Comparison of ENCODE assay signal across 8 mouse cellular contexts in the genomic region with DNA sequence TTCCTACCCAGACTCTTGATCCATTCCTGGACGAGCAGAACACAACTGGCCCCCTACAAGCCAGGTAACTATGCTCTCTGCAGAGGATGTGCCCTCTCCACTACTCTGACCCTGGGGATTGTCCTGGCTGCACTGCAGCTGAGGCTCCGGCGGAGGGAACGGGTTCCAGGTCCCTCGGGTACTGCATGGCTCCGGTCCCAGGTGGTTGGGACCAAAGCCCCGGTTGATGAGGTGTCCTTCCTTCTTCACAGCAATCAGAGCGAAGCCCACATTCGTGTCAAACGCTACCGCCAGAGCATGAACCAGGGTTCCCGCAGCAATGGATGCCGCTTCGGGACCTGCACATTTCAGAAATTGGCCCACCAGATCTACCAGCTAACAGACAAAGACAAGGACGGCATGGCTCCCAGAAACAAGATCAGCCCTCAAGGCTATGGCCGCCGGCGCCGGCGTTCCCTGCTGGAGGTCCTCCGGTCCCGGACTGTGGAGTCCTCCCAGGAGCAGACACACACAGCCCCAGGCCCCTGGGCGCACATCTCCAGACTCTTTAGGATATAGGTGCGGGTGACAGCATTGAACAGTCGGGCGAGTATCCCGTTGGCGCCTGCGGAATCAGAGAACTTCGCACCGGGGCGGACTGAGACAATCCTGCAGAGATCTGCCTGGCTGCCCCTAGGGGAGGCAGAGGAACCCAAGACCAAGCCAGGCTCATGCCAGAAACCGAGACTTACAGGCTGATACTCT. TPM values are rescaled to one million over a fixed set of nuclear protein-coding genes. Genes with fewer than 3 reads are reported as not detected.
DNase-seq lines count a peak whose midpoint lies in the region; ATAC-seq and TF ChIP-seq lines count a peak whose summit lies in the region.

No protein-coding gene starts in this region.

- H3K36me3 ChIP-seq in liver, adult 2 months (ENCODE audit: control insufficient read depth, insufficient read depth, low read length): no peaks in the 10 kb centered on the region
- no peaks in the 10 kb centered on the region for H3K36me3 ChIP-seq in forebrain, embryonic 13.5 days (ENCODE audit: poor library complexity, severe bottlenecking)
- H3K36me3 ChIP-seq in hindbrain, postnatal 0 days (ENCODE audit: insufficient read depth, low read length): no peaks in the 10 kb centered on the region
- H3K36me3 ChIP-seq in liver, embryonic 15.5 days (replicated peaks): no peaks in the 10 kb centered on the region
- H3K36me3 ChIP-seq in stomach, embryonic 15.5 days: no peaks in the 10 kb centered on the region

- peak; percentile 38; the same call in 1 of the 2 replicates for TF ChIP-seq CTCF in liver, adult 2 months (IDR thresholded peaks at IDR 0.05; ENCODE audit: low read depth, low read length)
- peak; percentile 52 for TF ChIP-seq CTCF in hindbrain, postnatal 0 days (IDR thresholded peaks at IDR 0.05; ENCODE audit: low read depth)

- peak overlapping the region; percentile 44 for H3K4me3 ChIP-seq in liver, adult 2 months (ENCODE audit: insufficient read depth, low read depth, low read length)
- H3K4me3 ChIP-seq in forebrain, embryonic 13.5 days: peak overlapping the region; percentile 42
- H3K4me3 ChIP-seq in hindbrain, postnatal 0 days (ENCODE audit: low read length): peak overlapping the region; percentile 35
- H3K4me3 ChIP-seq in liver, embryonic 15.5 days (replicated peaks): peak overlapping the region; percentile 43
- H3K4me3 ChIP-seq in stomach, embryonic 15.5 days (replicated peaks): peak overlapping the region; percentile 49

- H3K9me3 ChIP-seq in forebrain, embryonic 13.5 days (replicated peaks): no peaks in the 10 kb centered on the region
- H3K9me3 ChIP-seq in hindbrain, postnatal 0 days (ENCODE audit: low read length): no peaks in the 10 kb centered on the region
- no peaks in the 10 kb centered on the region for H3K9me3 ChIP-seq in liver, embryonic 15.5 days (replicated peaks)
- no peaks in the 10 kb centered on the region for H3K9me3 ChIP-seq in stomach, embryonic 15.5 days

- TF ChIP-seq POLR2A in liver, adult 2 months (IDR thresholded peaks at IDR 0.05; ENCODE audit: extremely low read depth, insufficient read depth, low read length): no peak

- ATAC-seq in forebrain, embryonic 13.5 days: no peak
- no peak for ATAC-seq in hindbrain, postnatal 0 days
- no peak for ATAC-seq in liver, embryonic 15.5 days (ENCODE audit: insufficient read depth)
- ATAC-seq in stomach, embryonic 15.5 days (ENCODE audit: insufficient read depth, low FRiP score, low read depth): no peak

- H3K27me3 ChIP-seq in liver, adult 2 months (ENCODE audit: control insufficient read depth, insufficient read depth, low read length): no peaks in the 10 kb centered on the region
- peaks cover 86% of the 10 kb centered on the region for H3K27me3 ChIP-seq in forebrain, embryonic 13.5 days
- H3K27me3 ChIP-seq in hindbrain, postnatal 0 days (ENCODE audit: insufficient read depth, low read length): peaks cover 34% of the 10 kb centered on the region
- peaks cover 90% of the 10 kb centered on the region for H3K27me3 ChIP-seq in liver, embryonic 15.5 days
- peaks cover 40% of the 10 kb centered on the region for H3K27me3 ChIP-seq in stomach, embryonic 15.5 days (replicated peaks)

- DNase-seq in liver, adult 2 months (ENCODE audit: extremely low read depth, low read depth, low spot score): no peak
- DNase-seq in liver: no peak
- DNase-seq in adrenal gland, postnatal 10 days: peak; percentile 62
- peak; percentile 51 for DNase-seq in hindbrain, postnatal 0 days (ENCODE audit: low spot score)
- no peak for DNase-seq in right cerebral cortex, postnatal 25 days

- H3K4me1 ChIP-seq in liver, adult 2 months (ENCODE audit: control insufficient read depth, insufficient read depth, low read length): peaks cover 19% of the 10 kb centered on the region
- H3K4me1 ChIP-seq in forebrain, embryonic 13.5 days: peaks cover 48% of the 10 kb centered on the region
- peaks cover 18% of the 10 kb centered on the region for H3K4me1 ChIP-seq in hindbrain, postnatal 0 days (ENCODE audit: insufficient read depth, low read length)
- H3K4me1 ChIP-seq in liver, embryonic 15.5 days (replicated peaks): peaks cover 16% of the 10 kb centered on the region
- peaks cover 29% of the 10 kb centered on the region for H3K4me1 ChIP-seq in stomach, embryonic 15.5 days

- no peaks in the 10 kb centered on the region for H3K79me2 ChIP-seq in liver, adult 2 months (ENCODE audit: control insufficient read depth, insufficient read depth, low read length)

- H3K9ac ChIP-seq in liver, adult 2 months (ENCODE audit: low read depth, low read length): peak overlapping the region; percentile 21
- H3K9ac ChIP-seq in forebrain, embryonic 13.5 days: peak overlapping the region; percentile 62
- H3K9ac ChIP-seq in hindbrain, postnatal 0 days (replicated peaks; ENCODE audit: low read length): peak overlapping the region; percentile 38
- H3K9ac ChIP-seq in liver, embryonic 15.5 days: no peak overlapping the region; the same call in 1 of the 2 replicates
- H3K9ac ChIP-seq in stomach, embryonic 15.5 days: 0 out of 2 replicates have a peak overlapping the region, but pooled peaks have one; percentile 16

- H3K4me2 ChIP-seq in forebrain, embryonic 13.5 days: peak overlapping the region; percentile 78
- H3K4me2 ChIP-seq in hindbrain, postnatal 0 days (ENCODE audit: low read depth, low read length): peak overlapping the region; percentile 75
- H3K4me2 ChIP-seq in liver, embryonic 15.5 days: peak overlapping the region; percentile 64
- H3K4me2 ChIP-seq in stomach, embryonic 15.5 days: peak overlapping the region; percentile 92

- under 1% methylated on average over 33 of the region's 33 CpGs for WGBS in liver, adult 2 months
- WGBS in forebrain, embryonic 13.5 days: under 1% methylated on average over 33 of the region's 33 CpGs
- under 1% methylated on average over 33 of the region's 33 CpGs for WGBS in hindbrain, postnatal 0 days
- WGBS in liver, embryonic 15.5 days (ENCODE audit: insufficient replicate concordance): under 1% methylated on average over 33 of the region's 33 CpGs
- 2% methylated on average over 33 of the region's 33 CpGs for WGBS in stomach, embryonic 15.5 days

- H3K27ac ChIP-seq in liver, adult 2 months (replicated peaks; ENCODE audit: insufficient read depth, low read depth, low read length): no peak overlapping the region
- H3K27ac ChIP-seq in forebrain, embryonic 13.5 days: no peak overlapping the region
- H3K27ac ChIP-seq in hindbrain, postnatal 0 days: no peak overlapping the region
- H3K27ac ChIP-seq in liver, embryonic 15.5 days (replicated peaks): no peak overlapping the region
- no peak overlapping the region for H3K27ac ChIP-seq in stomach, embryonic 15.5 days

RNA-seq across cellular contexts. Expression of a gene that starts 1.3 kb away (rescaled TPM):
- total RNA-seq in liver, adult 2 months (2014; rRNA removed): 1.3 and 3.0 TPM in 2 replicates
- polyA plus RNA-seq in liver, adult 2 months (2012; rRNA removed): 1.5 and 2.5 TPM in 2 replicates
- total RNA-seq in adrenal gland, postnatal 10 days (2021): 10 to 100 TPM; 18.0 to 18.4 TPM
- polyA plus RNA-seq in forebrain, embryonic 13.5 days (2015; fragmentation: Nextera tagmentation; extraction: Ambion mirVana): 3.9 and 4.9 TPM in 2 replicates
- total RNA-seq in hindbrain, postnatal 0 days (2014; rRNA removed): 2.1 and 2.2 TPM in 2 replicates
- polyA plus RNA-seq in hindbrain, postnatal 0 days (2015; fragmentation: Nextera tagmentation; extraction: Ambion mirVana): 4.2 and 6.0 TPM in 2 replicates
- 2.2 and 2.7 TPM in 2 replicates for polyA plus RNA-seq in liver, embryonic 15.5 days (2015; fragmentation: Nextera tagmentation; extraction: Ambion mirVana)
- polyA plus RNA-seq in stomach, embryonic 15.5 days (2015; fragmentation: Nextera tagmentation; extraction: Ambion mirVana): 3.3 and 4.4 TPM in 2 replicates

RNA-seq across cellular contexts. Expression of a gene that starts 14.1 kb away (rescaled TPM):
- total RNA-seq in liver, adult 2 months (2014; rRNA removed): 19.6 and 19.7 TPM in 2 replicates
- 6.6 and 7.2 TPM in 2 replicates for polyA plus RNA-seq in liver, adult 2 months (2012; rRNA removed)
- total RNA-seq in adrenal gland, postnatal 10 days (2021): 10 to 100 TPM; 52.8 to 57.7 TPM
- 51.8 and 54.9 TPM in 2 replicates for polyA plus RNA-seq in forebrain, embryonic 13.5 days (2015; fragmentation: Nextera tagmentation; extraction: Ambion mirVana)
- 55.0 and 70.5 TPM in 2 replicates for total RNA-seq in hindbrain, postnatal 0 days (2014; rRNA removed)
- 40.3 and 42.9 TPM in 2 replicates for polyA plus RNA-seq in hindbrain, postnatal 0 days (2015; fragmentation: Nextera tagmentation; extraction: Ambion mirVana)
- polyA plus RNA-seq in liver, embryonic 15.5 days (2015; fragmentation: Nextera tagmentation; extraction: Ambion mirVana): 5.3 and 7.1 TPM in 2 replicates
- polyA plus RNA-seq in stomach, embryonic 15.5 days (2015; fragmentation: Nextera tagmentation; extraction: Ambion mirVana): 29.2 and 32.6 TPM in 2 replicates

Comparison
In these comparisons a context has a peak if more than half of its experiments do, and no peak if none do; other contexts are left out.
1. DNase-seq: peak in adrenal gland, postnatal 10 days (single experiment) and hindbrain, postnatal 0 days (single experiment); none in liver, adult 2 months (single experiment), liver (single experiment) and right cerebral cortex, postnatal 25 days (single experiment).
2. Peak in every context shown above with its lines, with median percentiles within 50 percentile points of each other: H3K4me3 ChIP-seq and H3K4me2 ChIP-seq.